Mouse (Mus musculus): ENCODE results near the gene Tmtc4. TPM values are rescaled to one million over a fixed set of nuclear protein-coding genes. Genes with fewer than 3 reads are reported as not detected.
A peak's percentile ranks its signal among the peaks of the same experiment; 100 is the strongest.

Gene Tmtc4
- polyA plus RNA-seq, 1 experiment from 2014 or later, result 25.2 TPM

GRCm38 (mm10) chr14:122901177-122901576 is 82.7 kb downstream of the Tmtc4 start:
- 62% methylated on average over 3 of the region's 3 CpGs for WGBS
- ATAC-seq (ENCODE audit: insufficient number of reproducible peaks, low FRiP score, low TSS enrichment, low read depth), result no peak

GRCm38 (mm10) chr14:122900679-122901078 is 83.2 kb downstream of the Tmtc4 start:
- Histone ChIP-seq H3K9me3 (replicated peaks) (no peaks in the 10 kb centered on the region), H3K4me3 (replicated peaks) (no peak overlapping the region), H3K4me1 (peaks cover 13% of the 10 kb centered on the region), H3K27ac (replicated peaks) (no peak overlapping the region), H3K4me2 (replicated peaks) (no peak overlapping the region), H3K27me3 (no peaks in the 10 kb centered on the region), H3K9ac (no peak overlapping the region), H3K36me3 (no peaks in the 10 kb centered on the region)
- ATAC-seq (ENCODE audit: insufficient number of reproducible peaks, low FRiP score, low TSS enrichment, low read depth), result peak; percentile 71; the same call in 1 of the 2 replicates

More at GRCm38 (mm10) chr14:122901177-122901576, 82.7 kb downstream of the Tmtc4 start:
- Histone ChIP-seq H3K9me3 (replicated peaks) (no peaks in the 10 kb centered on the region), H3K4me1 (peaks cover 13% of the 10 kb centered on the region), H3K4me2 (replicated peaks) (no peak overlapping the region), H3K27me3 (no peaks in the 10 kb centered on the region), H3K36me3 (no peaks in the 10 kb centered on the region), H3K4me3 (replicated peaks) (no peak overlapping the region), H3K27ac (replicated peaks) (no peak overlapping the region), H3K9ac (no peak overlapping the region)

DNA sequence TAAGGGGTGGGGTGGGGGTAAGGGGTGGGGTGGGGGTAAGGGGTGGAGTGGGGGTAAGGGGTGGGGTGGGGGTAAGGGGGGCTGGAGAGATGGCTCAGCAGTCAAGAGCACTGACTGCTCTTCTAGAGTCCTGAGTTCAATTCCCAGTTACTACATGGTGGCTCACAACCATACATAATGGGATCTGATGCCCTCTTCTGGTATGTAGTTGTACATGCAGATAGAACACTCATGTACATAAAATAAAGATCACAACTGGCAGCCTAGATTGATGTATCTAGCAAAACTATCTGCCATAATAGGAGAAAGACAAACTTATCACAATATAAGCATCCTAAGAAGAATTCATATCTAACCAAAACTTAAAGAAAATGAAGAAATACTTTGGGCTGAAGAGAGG is 85.3 kb downstream of the Tmtc4 start:
- H3K9me3 ChIP-seq (replicated peaks), result no peaks in the 10 kb centered on the region
- H3K4me1 ChIP-seq, result peaks cover 13% of the 10 kb centered on the region
- H3K4me3 ChIP-seq (replicated peaks), result no peak overlapping the region
- H3K9ac ChIP-seq, result no peak overlapping the region
- no peaks in the 10 kb centered on the region for H3K36me3 ChIP-seq
- no peak for ATAC-seq (ENCODE audit: insufficient number of reproducible peaks, low FRiP score, low TSS enrichment, low read depth)
- no peaks in the 10 kb centered on the region for H3K27me3 ChIP-seq
- H3K27ac ChIP-seq (replicated peaks), result no peak overlapping the region
- no peak overlapping the region for H3K4me2 ChIP-seq (replicated peaks)

DNA sequence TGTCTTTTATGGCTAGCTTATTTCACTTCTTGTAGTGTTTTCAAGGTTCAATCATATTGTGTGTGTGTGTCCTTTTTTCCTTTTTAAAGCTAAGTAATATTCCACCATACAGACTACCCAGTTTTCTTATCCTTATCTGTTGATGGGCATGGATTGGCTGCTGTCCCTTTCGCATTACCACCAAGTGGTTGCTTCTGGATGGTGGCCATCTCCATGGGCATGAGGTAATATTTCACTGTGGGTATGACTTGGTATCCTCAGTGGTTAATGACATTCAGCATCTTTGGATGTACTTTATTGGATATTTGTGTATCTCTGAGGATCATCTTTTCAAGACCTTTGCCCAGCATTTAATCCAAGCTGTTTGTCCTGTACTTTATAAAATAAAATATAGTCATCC is 87.7 kb downstream of the Tmtc4 start:
- Histone ChIP-seq H3K27me3 (no peaks in the 10 kb centered on the region), H3K36me3 (no peaks in the 10 kb centered on the region; the same call in 1 of the 2 replicates), H3K4me2 (replicated peaks) (no peak overlapping the region), H3K9me3 (replicated peaks) (no peaks in the 10 kb centered on the region), H3K27ac (replicated peaks) (no peak overlapping the region), H3K4me3 (replicated peaks) (no peak overlapping the region), H3K4me1 (no peaks in the 10 kb centered on the region; the same call in 1 of the 2 replicates), H3K9ac (no peak overlapping the region)
- WGBS, result 100% methylated on average over 1 of the region's 1 CpGs
- no peak for ATAC-seq (ENCODE audit: insufficient number of reproducible peaks, low FRiP score, low TSS enrichment, low read depth)

- ATAC-seq (ENCODE audit: insufficient number of reproducible peaks, low FRiP score, low TSS enrichment, low read depth), result no peak
- Histone ChIP-seq H3K4me2 (replicated peaks) (no peak overlapping the region), H3K27ac (replicated peaks) (no peak overlapping the region), H3K4me1 (no peaks in the 10 kb centered on the region), H3K36me3 (no peaks in the 10 kb centered on the region; the same call in 1 of the 2 replicates), H3K9me3 (replicated peaks) (no peaks in the 10 kb centered on the region), H3K27me3 (no peaks in the 10 kb centered on the region), H3K9ac (no peak overlapping the region), H3K4me3 (replicated peaks) (no peak overlapping the region)
- WGBS, result 89% methylated on average over 12 of the region's 12 CpGs
Observed at GRCm38 (mm10) chr14:122891470-122891968, 92.3 kb downstream of the Tmtc4 start.

DNA sequence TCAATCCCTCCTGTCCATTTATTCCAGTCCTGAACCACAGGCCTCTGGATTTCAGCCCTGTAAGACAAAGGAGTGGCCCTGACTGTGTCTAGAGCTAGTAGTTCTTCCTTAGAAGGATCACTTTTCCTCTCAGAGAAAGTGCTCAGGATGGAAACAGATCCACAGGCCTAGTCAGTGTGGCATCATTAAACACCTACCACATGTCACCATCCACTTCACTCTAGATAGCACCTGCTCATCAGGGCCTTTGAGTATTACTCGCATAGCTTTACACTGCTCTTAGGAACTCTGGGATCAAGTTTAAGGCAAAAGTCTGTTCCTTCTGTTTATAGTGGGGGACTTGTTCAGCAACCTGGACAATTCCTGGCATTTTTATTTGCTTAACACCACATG is 95.4 kb downstream of the Tmtc4 start:
- no peaks in the 10 kb centered on the region for H3K9me3 ChIP-seq (replicated peaks)
- H3K9ac ChIP-seq, result no peak overlapping the region
- H3K4me1 ChIP-seq, result no peaks in the 10 kb centered on the region
- no peak overlapping the region for H3K4me2 ChIP-seq (replicated peaks)
- no peaks in the 10 kb centered on the region; the same call in 1 of the 2 replicates for H3K36me3 ChIP-seq
- WGBS, result 79% methylated on average over 1 of the region's 1 CpGs
- H3K27ac ChIP-seq (replicated peaks), result no peak overlapping the region
- H3K4me3 ChIP-seq (replicated peaks), result no peak overlapping the region
- ATAC-seq (ENCODE audit: insufficient number of reproducible peaks, low FRiP score, low TSS enrichment, low read depth), result no peak
- no peaks in the 10 kb centered on the region for H3K27me3 ChIP-seq

- Histone ChIP-seq H3K27me3 (no peaks in the 10 kb centered on the region), H3K27ac (replicated peaks) (no peak overlapping the region), H3K4me2 (replicated peaks) (no peak overlapping the region), H3K4me1 (peaks cover 4% of the 10 kb centered on the region; the same call in 1 of the 2 replicates), H3K36me3 (no peaks in the 10 kb centered on the region; the same call in 1 of the 2 replicates), H3K9me3 (replicated peaks) (no peaks in the 10 kb centered on the region), H3K9ac (no peak overlapping the region), H3K4me3 (replicated peaks) (no peak overlapping the region)
- ATAC-seq (ENCODE audit: insufficient number of reproducible peaks, low FRiP score, low TSS enrichment, low read depth), result no peak
- WGBS, result 83% methylated on average over 3 of the region's 3 CpGs
Observed at GRCm38 (mm10) chr14:122887702-122888479, 95.9 kb downstream of the Tmtc4 start.

GRCm38 (mm10) chr14:122887278-122887677 is 96.6 kb downstream of the Tmtc4 start:
- no peak overlapping the region for H3K27ac ChIP-seq (replicated peaks)
- no peak for ATAC-seq (ENCODE audit: insufficient number of reproducible peaks, low FRiP score, low TSS enrichment, low read depth)
- H3K4me1 ChIP-seq, result peaks cover 10% of the 10 kb centered on the region
- H3K9ac ChIP-seq, result no peak overlapping the region
- no peaks in the 10 kb centered on the region for H3K9me3 ChIP-seq (replicated peaks)
- H3K27me3 ChIP-seq, result no peaks in the 10 kb centered on the region
- H3K4me3 ChIP-seq (replicated peaks), result no peak overlapping the region
- H3K4me2 ChIP-seq (replicated peaks), result no peak overlapping the region
- WGBS, result 79% methylated on average over 1 of the region's 1 CpGs
- no peaks in the 10 kb centered on the region; the same call in 1 of the 2 replicates for H3K36me3 ChIP-seq

GRCm38 (mm10) chr14:122885893-122886292 is 97.9 kb downstream of the Tmtc4 start:
- Histone ChIP-seq H3K4me2 (replicated peaks) (no peak overlapping the region), H3K36me3 (no peaks in the 10 kb centered on the region; the same call in 1 of the 2 replicates), H3K4me3 (replicated peaks) (no peak overlapping the region), H3K27me3 (no peaks in the 10 kb centered on the region), H3K9me3 (replicated peaks) (no peaks in the 10 kb centered on the region), H3K27ac (replicated peaks) (no peak overlapping the region), H3K9ac (no peak overlapping the region), H3K4me1 (peaks cover 18% of the 10 kb centered on the region)
- WGBS, result 85% methylated on average over 7 of the region's 7 CpGs
- ATAC-seq (ENCODE audit: insufficient number of reproducible peaks, low FRiP score, low TSS enrichment, low read depth), result no peak

GRCm38 (mm10) chr14:122883821-122884584 is 99.8 kb downstream of the Tmtc4 start:
- 41% methylated on average over 10 of the region's 10 CpGs for WGBS
- Histone ChIP-seq H3K36me3 (no peaks in the 10 kb centered on the region), H3K4me2 (replicated peaks) (no peak overlapping the region), H3K4me3 (replicated peaks) (no peak overlapping the region), H3K27me3 (no peaks in the 10 kb centered on the region), H3K9me3 (replicated peaks) (no peaks in the 10 kb centered on the region), H3K9ac (no peak overlapping the region), H3K27ac (replicated peaks) (no peak overlapping the region), H3K4me1 (peaks cover 18% of the 10 kb centered on the region)
- no peak for ATAC-seq (ENCODE audit: insufficient number of reproducible peaks, low FRiP score, low TSS enrichment, low read depth)

- H3K4me1 ChIP-seq, result peaks cover 18% of the 10 kb centered on the region
- no peak for ATAC-seq (ENCODE audit: insufficient number of reproducible peaks, low FRiP score, low TSS enrichment, low read depth)
- WGBS, result 61% methylated on average over 4 of the region's 4 CpGs
Observed at GRCm38 (mm10) chr14:122883410-122883806, 100.4 kb downstream of the Tmtc4 start.

More at GRCm38 (mm10) chr14:122883410-122883806, 100.4 kb downstream of the Tmtc4 start:
- Histone ChIP-seq H3K27me3 (no peaks in the 10 kb centered on the region), H3K9ac (no peak overlapping the region), H3K9me3 (replicated peaks) (no peaks in the 10 kb centered on the region), H3K4me3 (replicated peaks) (no peak overlapping the region), H3K27ac (replicated peaks) (no peak overlapping the region), H3K4me2 (replicated peaks) (no peak overlapping the region), H3K36me3 (no peaks in the 10 kb centered on the region)

Measured in embryonic facial prominence, embryonic 15.5 days (tissue).